Mouse (Mus musculus): Measurements from ENCODE around the gene Pdxk.
A peak's percentile ranks its signal among the peaks of the same experiment; 100 is the strongest.

Pdxk gene

DNA sequence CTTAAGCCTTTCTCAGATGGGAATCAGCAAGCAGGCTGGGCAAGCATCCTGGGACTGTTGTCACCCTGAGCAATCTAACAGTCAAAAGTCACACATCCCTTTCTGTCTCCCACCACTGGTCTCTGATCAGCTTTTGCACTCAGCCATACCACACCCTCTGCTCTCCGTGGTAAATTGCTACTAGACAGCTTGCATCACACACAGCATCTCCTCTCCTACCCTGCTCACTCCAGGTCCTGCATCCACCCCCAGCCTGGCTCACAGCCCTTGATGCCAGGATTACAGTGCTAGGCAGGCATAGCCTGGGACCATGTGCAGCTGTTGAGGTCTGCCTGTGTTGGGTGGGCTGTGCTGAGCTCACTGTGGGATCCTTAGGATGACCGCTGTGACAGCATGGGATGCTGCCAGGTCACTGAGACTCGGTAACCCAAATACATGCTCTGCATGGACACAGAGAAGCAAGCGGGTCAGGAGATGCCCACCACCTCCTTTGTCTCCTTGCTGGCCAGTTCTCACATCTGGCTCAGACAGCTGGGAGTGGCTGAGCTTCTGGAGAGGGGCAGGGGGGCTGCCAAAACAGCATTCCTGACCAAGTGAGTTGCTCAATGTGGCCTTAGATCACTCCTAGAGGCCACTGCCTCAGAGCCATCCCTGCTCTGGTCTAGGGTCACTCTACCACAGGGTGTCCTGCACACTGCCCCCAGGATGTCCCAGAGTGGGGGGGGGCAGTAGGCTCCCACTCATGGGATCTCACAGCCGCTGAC is 6.2 kb downstream of the Pdxk start:
- DNase-seq: peak in 1 of 2 experiments; percentile 57

DNA sequence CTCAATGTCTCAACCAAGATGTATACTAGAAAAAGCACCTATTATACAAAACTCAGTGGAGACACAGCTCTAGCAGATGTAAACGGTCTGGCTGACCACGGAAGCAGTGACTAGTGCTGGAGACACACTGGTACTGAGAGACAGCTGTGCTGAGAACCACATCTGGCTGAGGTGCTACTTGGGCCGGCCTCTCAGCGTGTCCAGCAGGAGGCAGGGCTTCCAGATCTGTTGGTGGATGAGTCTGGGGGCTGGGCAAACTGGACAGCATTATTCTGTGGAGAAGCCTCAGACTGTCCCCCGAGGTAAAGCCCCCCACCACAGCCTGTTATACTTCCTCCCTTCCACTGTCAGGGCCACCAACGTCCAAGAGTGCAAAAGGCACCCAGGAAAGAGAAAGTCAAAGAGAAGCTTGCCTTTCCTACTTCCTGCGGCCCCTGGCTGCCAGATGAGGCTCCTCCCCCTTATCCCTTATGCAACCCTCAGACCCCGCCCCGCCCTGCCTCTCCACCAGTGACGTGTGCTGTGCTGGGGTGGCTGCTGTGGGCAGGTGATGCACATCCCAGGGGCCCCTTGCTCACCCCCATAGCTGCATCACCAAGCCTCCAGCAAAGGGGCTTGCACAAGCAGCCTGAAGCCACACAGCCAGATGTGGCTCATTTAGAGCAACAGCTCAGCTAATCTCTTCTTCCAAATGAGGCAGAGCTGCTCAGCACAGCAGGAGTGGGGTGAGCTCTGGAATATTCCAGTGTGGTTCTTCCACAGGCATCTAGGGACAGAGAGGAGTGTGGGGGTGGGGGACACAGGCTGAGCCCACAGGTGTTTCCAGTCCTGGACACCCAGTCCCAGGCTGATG is 7.1 kb downstream of the Pdxk start:
- DNase-seq: peak; percentile 73 to 82

DNA sequence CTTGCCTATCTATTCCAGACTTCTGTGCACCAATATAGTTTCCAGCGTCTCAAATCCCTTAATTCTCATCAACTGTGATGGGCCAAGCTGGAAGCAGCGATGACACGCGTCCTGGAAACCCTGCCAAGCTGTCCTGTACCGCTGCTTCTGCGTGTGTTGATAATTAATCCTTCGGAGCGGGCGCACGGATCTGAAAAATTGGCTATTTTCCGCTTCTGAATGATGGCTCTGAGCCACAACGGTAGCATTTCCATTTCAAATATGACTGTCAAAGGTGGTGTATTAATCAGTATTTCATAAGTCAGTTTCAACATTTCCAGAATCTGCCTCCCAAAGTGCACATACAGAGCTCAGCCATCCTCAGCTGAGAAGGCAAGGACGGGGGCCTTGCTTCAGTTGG is 8.1 kb downstream of the Pdxk start:
- no peak for DNase-seq

GRCm38 (mm10) chr10:78452641-78453040 is 12.1 kb downstream of the Pdxk start:
- DNase-seq: no peak

GRCm38 (mm10) chr10:78450761-78451160 is 14.0 kb downstream of the Pdxk start:
- no peak for DNase-seq

DNA sequence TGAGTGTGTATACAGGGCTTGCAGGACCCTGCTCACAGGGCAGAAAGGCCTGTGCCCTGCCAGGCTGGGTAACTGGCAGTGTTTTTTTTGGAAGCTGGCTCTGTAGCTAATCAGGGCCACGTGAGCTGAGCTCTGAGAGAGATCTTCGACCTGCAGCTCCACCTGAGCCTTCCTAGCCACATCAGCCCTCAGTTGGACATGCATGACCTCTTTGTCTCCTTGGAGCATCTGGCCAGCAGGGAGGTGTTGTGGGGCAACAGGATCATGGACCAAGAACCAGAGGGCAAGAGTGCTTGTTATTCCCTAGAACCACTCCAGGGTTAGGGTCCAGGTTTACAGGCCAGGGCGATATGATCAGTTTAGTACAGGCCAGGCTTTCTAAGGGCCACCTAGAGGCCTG is 17.4 kb downstream of the Pdxk start:
- DNase-seq: peak; percentile 48 to 81

DNA sequence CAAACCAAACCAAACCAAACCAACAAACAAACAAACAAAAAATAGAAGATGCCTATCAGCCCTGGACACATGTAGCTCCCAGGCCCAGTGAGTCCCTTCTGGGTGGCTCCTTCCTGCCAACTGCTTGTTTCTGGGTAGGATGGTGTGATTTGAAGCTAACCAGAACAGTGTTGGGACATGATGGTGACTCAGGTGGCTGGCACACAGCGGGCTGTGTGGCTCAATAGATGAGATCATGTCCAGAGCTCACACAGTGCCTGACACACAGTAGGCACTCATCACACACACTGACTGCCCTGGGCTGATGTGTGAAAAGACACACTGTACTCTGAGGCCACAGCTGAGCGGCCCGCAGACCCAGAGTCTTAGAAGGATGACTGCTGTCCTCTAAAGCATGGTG is 18.6 kb downstream of the Pdxk start:
- DNase-seq: no peak

GRCm38 (mm10) chr10:78442292-78442691 is 22.5 kb downstream of the Pdxk start:
- DNase-seq: peak in 1 of 2 experiments; percentile 32

GRCm38 (mm10) chr10:78441606-78442005 is 23.2 kb downstream of the Pdxk start:
- DNase-seq: no peak

DNA sequence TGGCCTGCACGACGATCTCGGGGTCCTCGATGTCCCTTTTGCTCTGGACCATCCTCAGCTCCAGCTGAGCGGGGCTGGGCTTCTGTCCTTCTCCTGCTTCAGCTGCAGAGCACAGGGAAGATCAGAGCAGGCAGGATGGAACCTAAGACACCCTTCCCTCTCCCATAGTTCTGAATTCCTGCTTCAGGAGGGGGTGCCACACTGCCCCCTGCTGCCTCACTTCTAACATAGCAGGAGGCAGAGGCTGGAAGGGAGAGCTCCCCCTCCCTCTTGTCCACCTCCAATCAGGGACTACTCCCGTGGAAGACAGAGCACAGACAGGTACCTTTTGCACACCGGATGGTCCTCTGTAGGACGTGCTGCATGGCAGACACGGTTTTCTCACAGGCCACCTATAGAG is 24.0 kb downstream of the Pdxk start:
- DNase-seq: peak in 1 of 2 experiments; percentile 34

- no peak for DNase-seq
Measured at GRCm38 (mm10) chr10:78439990-78440389, 24.8 kb downstream of the Pdxk start.

DNA sequence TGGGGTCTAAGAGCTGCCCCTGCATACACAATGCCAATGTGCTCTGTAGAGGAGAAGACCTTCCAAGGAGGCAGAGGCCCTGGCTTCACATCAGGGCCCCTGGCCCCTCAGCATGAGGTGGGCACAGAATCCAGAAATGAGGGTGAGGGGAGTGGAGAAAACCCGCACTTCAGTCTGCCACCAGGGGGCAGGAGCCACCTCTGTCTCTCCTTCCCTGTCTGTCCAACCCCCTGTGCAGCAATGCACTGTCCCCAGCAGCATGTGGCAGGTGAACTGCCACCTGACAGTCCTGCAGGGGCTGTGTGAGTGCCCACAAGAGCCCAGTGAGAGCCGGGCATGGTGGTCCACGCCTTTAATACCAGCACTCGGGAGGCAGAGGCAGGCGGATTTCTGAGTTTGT is 25.2 kb downstream of the Pdxk start:
- DNase-seq: peak in 1 of 2 experiments; percentile 35

DNA sequence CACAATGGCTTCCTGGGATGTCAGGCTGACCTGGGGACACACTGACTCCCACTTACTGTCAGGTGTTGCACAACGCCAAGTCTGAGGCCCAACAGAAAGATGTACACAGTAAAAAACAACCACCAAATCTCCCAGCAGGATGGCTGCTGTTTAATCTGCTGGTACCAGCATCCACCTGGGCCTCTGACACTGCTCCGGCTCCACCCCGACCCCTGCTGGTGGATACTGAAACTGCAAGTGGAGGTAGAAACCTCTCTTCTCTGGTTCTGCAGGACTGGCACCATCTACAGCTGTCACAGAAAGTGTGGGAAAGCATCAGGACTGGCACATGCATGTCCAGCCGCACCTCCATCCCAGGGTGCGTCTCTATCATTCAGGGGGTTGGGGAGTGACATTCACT is 26.7 kb downstream of the Pdxk start:
- DNase-seq: peak; percentile 79 to 87

- no peak for DNase-seq
Measured at GRCm38 (mm10) chr10:78432853-78433252, 31.9 kb downstream of the Pdxk start.

- DNase-seq: no peak
Measured at GRCm38 (mm10) chr10:78429776-78430175, 35.0 kb downstream of the Pdxk start.

DNA sequence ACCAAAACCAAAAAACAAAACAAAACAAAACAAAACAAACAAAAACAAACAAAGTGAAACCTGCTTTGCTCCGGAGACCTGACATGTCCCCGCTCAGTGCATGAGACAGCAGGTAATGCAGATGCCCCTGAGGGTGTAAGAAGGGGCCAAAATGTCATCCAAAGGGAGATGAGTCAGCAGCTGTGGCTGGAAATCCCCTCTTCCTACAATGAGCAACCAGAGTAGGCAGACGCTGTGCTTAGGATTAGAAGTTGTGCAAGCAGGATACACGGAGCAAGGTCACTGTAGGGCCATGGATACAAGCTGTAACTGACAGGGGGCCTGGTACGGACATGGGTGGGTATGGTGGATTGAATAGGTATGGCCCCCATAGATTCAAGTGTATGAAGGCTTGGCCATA is 35.6 kb downstream of the Pdxk start:
- DNase-seq: no peak

- DNase-seq: no peak
Measured at GRCm38 (mm10) chr10:78428070-78428469, 36.7 kb downstream of the Pdxk start.

GRCm38 (mm10) chr10:78426117-78426735 is 38.5 kb downstream of the Pdxk start:
- DNase-seq: peak; percentile 34 to 42

- DNase-seq: peak; percentile 90 to 92
Measured at GRCm38 (mm10) chr10:78425181-78426041, 39.4 kb downstream of the Pdxk start, which contains the start of gene Cstb. Gene Cstb (plus strand): TSS chr10:78425669.

DNA sequence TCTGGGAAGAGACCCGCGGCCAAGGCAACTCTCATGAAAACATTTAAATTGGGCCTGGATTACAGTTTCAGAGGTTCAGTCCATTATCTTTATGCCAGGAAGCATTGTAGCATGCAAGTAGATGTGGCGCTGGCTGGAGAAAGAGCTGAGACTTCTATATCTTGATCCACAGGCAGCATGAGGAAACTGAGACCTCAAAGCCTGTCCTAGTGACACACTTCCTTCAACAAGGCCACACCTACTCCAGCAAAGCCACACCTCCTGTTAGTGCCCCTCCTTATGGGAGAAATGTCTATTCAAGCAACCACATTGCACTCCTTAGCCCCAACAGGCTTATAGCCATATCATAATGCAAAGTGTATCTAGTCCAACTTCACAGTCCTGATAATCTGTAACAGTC is 42.2 kb downstream of the Pdxk start:
- no peak for DNase-seq

DNA sequence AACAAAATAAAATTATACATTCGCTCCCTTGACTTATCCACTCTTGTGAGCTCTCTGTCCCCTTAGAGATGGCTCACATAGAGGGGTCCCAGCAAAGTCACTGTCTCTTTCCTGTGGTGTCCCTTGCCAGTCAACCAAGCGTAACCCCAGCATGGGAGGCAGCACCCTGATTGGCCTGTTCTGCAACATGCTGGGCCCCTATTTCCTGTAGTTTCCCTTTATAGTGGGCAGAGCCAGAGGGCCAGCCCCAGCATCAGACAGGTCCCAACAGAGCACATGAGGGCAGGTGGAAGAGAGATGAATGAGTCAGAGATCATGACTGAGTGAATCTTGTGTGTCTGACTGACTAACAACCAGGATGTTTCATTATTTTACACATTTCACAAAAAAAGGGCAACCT is 43.8 kb downstream of the Pdxk start:
- DNase-seq: no peak

GRCm38 (mm10) chr10:78418791-78419190 is 46.0 kb downstream of the Pdxk start:
- DNase-seq: no peak
